Mouse (Mus musculus) stomach, postnatal 0 days (tissue): ENCODE data around the gene Ntn1. TPM values are rescaled to one million over a fixed set of nuclear protein-coding genes. Genes with fewer than 3 reads are reported as not detected.

Experiments used
- ATAC-seq: fragments of 200-750 bp; cut with Nextera tagmentation; 2 replicates; pipeline ENCODE4 v1.8.0; 2017; ENCODE audit not compliant: low FRiP score, low TSS enrichment
- DNase-seq: peaks from one replicate; pipeline ENCODE4 v3.0.0-alpha.2; 2016; ENCODE audit warnings: low spot score
- H3K27ac ChIP-seq: fragments of 300-500 bp; sonication (generic); replicated peaks from 2 replicates; pipeline ENCODE4 v1.5.1; 2014; ENCODE audit warnings: mild to moderate bottlenecking, control low read depth
- H3K27me3 ChIP-seq: fragments of 300-500 bp; sonication (generic); 2 replicates; pipeline ENCODE4 v1.6.1; 2014; ENCODE audit warnings: low read length; ENCODE audit not compliant: control insufficient read depth, insufficient read depth
- H3K36me3 ChIP-seq: fragments of 300-500 bp; sonication (generic); 2 replicates; pipeline ENCODE4 v1.6.1; 2014; ENCODE audit warnings: low read length, mixed read lengths; ENCODE audit not compliant: control insufficient read depth, insufficient read depth
- H3K4me1 ChIP-seq: fragments of 300-500 bp; sonication (generic); replicated peaks from 2 replicates; pipeline ENCODE4 v1.6.1; 2014; ENCODE audit warnings: antibody characterized with exemption; ENCODE audit not compliant: control insufficient read depth, insufficient read depth
- H3K4me2 ChIP-seq: fragments of 300-500 bp; sonication (generic); replicated peaks from 2 replicates; pipeline ENCODE4 v1.6.1; 2014; ENCODE audit warnings: low read depth, mild to moderate bottlenecking, control low read depth, moderate library complexity
- H3K4me3 ChIP-seq: fragments of 300-500 bp; sonication (generic); 2 replicates; pipeline ENCODE4 v1.5.1; 2014; ENCODE audit warnings: low read depth, low read length, control low read depth
- H3K9ac ChIP-seq: fragments of 300-500 bp; sonication (generic); 2 replicates; pipeline ENCODE4 v1.6.1; 2014; ENCODE audit warnings: mild to moderate bottlenecking, low read length, control low read depth, mixed read lengths
- H3K9me3 ChIP-seq: fragments of 300-500 bp; sonication (generic); 2 replicates; pipeline ENCODE4 v1.6.1; 2016; ENCODE audit warnings: low read length; ENCODE audit not compliant: control insufficient read depth
- CTCF ChIP-seq: IDR thresholded peaks from 2 replicates; pipeline ENCODE4 v1.5.1; 2016; ENCODE audit warnings: antibody characterized with exemption, low read depth, mild to moderate bottlenecking, moderate library complexity
- EP300 ChIP-seq: optimal IDR thresholded peaks from 2 replicates; pipeline ENCODE3; 2016; ENCODE audit warnings: antibody characterized with exemption
- WGBS: fragments of 180-500 bp; shearing (Covaris S2); extraction: QIAGEN DNeasy Blood & Tissue Kit; methylation state at CpG from one replicate; pipeline ENCODE4 v1.1.7; 2014; 5-methylcytosine and 5-hydroxymethylcytosine counted together
- polyA plus RNA-seq: library from polyadenylated mRNA; unstranded; fragments of >200 nt; fragmentation: Nextera tagmentation; extraction: Ambion mirVana; gene quantifications from 2 replicates; pipeline ENCODE4 v1.2.1, GENCODE M21; 2015

Gene Ntn1
- polyA plus RNA-seq, 1 experiment from 2014 or later = 7.4 TPM

DNA sequence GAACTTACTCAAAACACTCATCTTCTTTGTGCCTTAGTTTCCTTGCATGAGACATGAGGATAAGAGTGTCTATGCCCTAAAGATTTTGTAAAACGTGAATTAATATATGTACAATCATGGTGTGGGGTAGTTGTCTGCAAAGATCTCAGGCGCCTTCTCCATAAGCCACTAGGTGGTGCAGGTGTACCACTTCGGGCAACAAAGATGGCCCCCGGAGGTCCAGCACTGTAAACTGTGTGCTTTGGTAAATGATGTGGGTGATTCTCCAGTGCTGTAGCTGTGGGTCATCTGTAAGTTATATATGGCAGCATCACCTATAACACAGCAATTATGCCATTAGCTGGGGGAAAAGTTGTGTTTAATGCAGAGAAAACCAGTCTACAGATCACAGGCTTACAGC, 3.6 kb upstream of the Ntn1 start:
- H3K4me1 ChIP-seq = 0 out of 2 replicates have a peak, but pooled peaks cover 3% of the 10 kb centered on the region
- whole genome bisulfite sequencing = 62% methylated on average over 4 of the region's 4 CpGs
- no peak overlapping the region for H3K9ac ChIP-seq
- no peaks in the 10 kb centered on the region for H3K36me3 ChIP-seq
- no peak for TF ChIP-seq EP300
- peak; percentile 58 for TF ChIP-seq CTCF
- H3K27ac ChIP-seq = no peak overlapping the region
- H3K4me2 ChIP-seq = no peak overlapping the region
- H3K9me3 ChIP-seq = no peaks in the 10 kb centered on the region
- H3K27me3 ChIP-seq = no peaks in the 10 kb centered on the region
- DNase-seq = no peak
- ATAC-seq = no peak
- no peak overlapping the region for H3K4me3 ChIP-seq

DNA sequence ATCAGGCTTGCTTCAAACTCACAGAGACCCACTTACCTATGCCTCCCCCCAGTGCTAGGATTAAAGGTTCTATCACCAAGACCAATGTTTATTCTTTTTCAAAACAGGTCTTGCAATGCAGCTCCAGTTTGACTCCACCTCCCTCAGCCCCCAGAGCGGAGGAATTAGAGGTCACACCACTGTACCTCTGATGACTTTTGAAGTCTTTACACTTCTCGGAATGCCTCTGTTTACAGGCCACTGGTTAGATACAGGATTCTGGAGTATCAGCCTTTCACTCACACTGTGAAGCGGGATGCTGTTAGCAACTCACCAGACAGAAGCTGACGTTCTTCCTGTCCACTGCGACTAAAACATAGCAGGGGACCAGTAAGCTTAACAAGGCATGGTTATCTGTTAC, 805 bp upstream of the Ntn1 start:
- Histone ChIP-seq H3K36me3 (no peaks in the 10 kb centered on the region), H3K4me2 (no peak overlapping the region), H3K4me3 (no peak overlapping the region), H3K4me1 (0 out of 2 replicates have a peak, but pooled peaks cover 3% of the 10 kb centered on the region), H3K27ac (no peak overlapping the region), H3K9ac (no peak overlapping the region), H3K27me3 (no peaks in the 10 kb centered on the region), H3K9me3 (no peaks in the 10 kb centered on the region)
- DNase-seq (no peak), ATAC-seq (no peak)
- TF ChIP-seq CTCF (no peak), EP300 (no peak)
- WGBS = 47% methylated on average over 5 of the region's 5 CpGs

DNA sequence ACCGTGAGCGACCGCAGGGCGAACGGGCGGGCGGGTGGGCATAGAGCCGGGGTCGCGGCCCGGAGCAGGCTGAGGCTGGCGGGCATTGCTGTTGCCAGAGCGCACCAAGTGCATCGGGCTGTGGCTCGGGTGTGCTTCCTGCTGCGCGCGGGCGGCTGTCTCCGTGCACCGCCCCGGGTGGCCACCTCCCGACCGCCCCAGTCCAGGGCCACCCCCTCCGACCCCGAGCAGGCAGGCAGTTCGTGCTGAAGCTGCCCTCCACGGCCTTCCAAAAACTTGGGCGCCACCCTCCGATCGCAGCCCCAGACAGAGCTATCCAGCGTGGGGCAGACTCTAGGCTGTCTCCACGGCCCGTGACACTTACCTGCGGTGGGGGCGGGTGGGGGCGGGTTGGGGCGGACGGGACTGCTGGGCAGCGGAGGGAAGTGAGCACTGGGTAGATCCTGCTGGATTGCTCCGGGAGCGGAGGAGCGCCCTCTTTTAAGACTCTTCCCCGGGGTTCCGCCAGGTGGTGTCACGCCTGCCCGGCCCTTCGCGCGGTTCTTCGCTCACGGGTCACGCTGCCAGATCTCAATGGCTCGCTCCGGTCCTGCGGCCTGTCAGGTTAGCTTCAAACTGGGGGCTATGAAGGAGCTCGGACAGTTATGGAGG, 477 bp downstream of the Ntn1 start:
- Histone ChIP-seq H3K4me1 (0 out of 2 replicates have a peak, but pooled peaks cover 3% of the 10 kb centered on the region), H3K9me3 (no peaks in the 10 kb centered on the region), H3K9ac (peak overlapping the region; percentile 57), H3K4me2 (peak overlapping the region; percentile 96), H3K36me3 (no peaks in the 10 kb centered on the region), H3K4me3 (peak overlapping the region; percentile 52), H3K27ac (no peak overlapping the region), H3K27me3 (no peaks in the 10 kb centered on the region)
- DNase-seq (peak; percentile 69), ATAC-seq (peak; percentile 70)
- TF ChIP-seq EP300 (no peak), CTCF (peak; percentile 62)
- 1% methylated on average over 51 of the region's 57 CpGs for WGBS

DNA sequence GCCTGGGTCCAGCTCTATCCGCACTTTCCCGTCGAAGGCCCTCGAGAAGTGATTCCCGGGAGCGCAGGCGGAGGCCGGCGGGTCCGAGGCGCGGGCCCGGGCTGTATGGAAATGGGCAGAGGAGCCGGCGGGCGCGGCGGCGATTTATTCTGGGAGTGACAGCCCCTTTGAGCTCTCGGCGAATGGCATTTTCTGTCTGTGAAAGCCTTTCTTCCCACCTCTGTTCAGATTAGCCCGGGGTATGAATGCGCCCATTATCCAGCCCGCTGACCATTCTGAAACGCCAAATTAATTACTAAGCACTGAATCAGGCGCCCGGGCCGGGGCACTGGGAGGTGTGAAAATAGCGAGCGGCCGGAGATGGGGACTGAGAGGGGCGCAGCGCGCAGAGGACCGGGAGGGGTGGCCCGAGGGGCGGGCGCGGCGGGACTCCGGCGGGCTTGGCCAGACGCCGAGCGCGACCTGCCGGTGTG, 1.0 kb downstream of the Ntn1 start:
- WGBS = 2% methylated on average over 34 of the region's 47 CpGs
- ATAC-seq = 0 out of 2 replicates have a peak, but pooled peaks have one; percentile 6
- Histone ChIP-seq H3K4me3 (peak overlapping the region; percentile 52), H3K9ac (peak overlapping the region; percentile 57), H3K4me1 (0 out of 2 replicates have a peak, but pooled peaks cover 3% of the 10 kb centered on the region), H3K9me3 (no peaks in the 10 kb centered on the region), H3K4me2 (peak overlapping the region; percentile 96), H3K27ac (no peak overlapping the region), H3K36me3 (no peaks in the 10 kb centered on the region), H3K27me3 (no peaks in the 10 kb centered on the region)
- no peak for DNase-seq
- no peak for TF ChIP-seq CTCF
- TF ChIP-seq EP300 = no peak

DNA sequence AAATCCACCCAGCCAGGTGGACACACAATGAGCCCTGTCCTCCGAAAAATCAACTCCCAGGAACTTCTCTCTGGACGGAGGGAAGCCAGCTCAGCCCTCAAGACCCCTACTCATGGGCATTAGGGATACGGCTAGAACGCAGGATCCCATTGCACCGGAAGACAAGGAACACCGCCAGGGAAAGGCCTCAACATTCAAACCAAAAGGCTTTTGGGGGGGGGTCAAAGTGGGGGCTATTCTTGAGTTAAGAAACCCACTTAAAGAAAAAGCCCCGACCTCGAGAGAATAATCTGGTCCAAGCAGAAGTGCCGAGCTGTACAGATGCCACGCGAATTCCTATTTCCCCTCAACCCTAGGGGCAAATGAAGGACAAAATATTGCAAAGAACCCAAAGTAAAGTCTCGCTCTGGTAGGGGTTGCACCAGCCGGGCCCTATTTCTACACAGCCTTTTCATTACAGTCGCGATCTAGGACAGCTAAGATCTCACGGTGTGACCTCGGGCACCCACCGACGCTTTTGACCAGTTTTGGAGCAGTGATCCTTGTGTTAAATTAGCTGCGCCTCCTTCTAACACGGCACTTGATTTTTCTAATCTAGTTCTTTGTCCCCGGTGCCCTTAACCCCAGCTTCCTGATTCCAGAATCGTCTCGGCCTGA, 1.6 kb downstream of the Ntn1 start:
- H3K4me2 ChIP-seq = peak overlapping the region; percentile 96
- peak overlapping the region; percentile 52 for H3K4me3 ChIP-seq
- DNase-seq (no peak), ATAC-seq (no peak)
- H3K4me1 ChIP-seq = 0 out of 2 replicates have a peak, but pooled peaks cover 3% of the 10 kb centered on the region
- TF ChIP-seq CTCF (no peak), EP300 (no peak)
- WGBS = 43% methylated on average over 24 of the region's 24 CpGs
- H3K9me3 ChIP-seq = no peaks in the 10 kb centered on the region
- no peaks in the 10 kb centered on the region for H3K27me3 ChIP-seq
- H3K36me3 ChIP-seq = no peaks in the 10 kb centered on the region
- H3K27ac ChIP-seq = no peak overlapping the region
- H3K9ac ChIP-seq = no peak overlapping the region

DNA sequence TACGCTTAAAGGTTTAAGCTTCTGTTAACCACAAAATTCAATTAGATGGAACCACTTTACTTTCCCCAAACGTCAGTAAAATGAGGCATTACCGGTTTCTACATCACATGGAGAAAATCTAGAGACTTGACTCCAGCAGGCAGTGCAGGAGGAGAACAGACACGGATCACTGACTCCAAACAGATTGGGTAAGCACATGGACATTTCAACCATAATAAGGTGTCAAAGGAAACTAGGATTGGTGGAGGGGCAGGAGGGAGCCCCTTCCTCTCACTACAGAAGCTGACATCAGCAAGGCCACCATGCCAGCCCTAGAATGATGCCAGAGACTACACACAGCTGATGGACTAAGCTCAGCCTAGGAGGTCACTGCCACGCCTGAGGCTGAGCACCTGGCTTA, 5.1 kb downstream of the Ntn1 start:
- ATAC-seq (no peak), DNase-seq (no peak)
- TF ChIP-seq CTCF (no peak), EP300 (no peak)
- 0 out of 2 replicates have a peak, but pooled peaks cover 3% of the 10 kb centered on the region for H3K4me1 ChIP-seq
- H3K4me3 ChIP-seq = no peak overlapping the region
- no peak overlapping the region for H3K4me2 ChIP-seq
- H3K9me3 ChIP-seq = no peaks in the 10 kb centered on the region
- H3K27ac ChIP-seq = no peak overlapping the region
- H3K27me3 ChIP-seq = 0 out of 2 replicates have a peak, but pooled peaks cover 3% of the 10 kb centered on the region
- H3K36me3 ChIP-seq = no peaks in the 10 kb centered on the region
- WGBS = 70% methylated on average over 5 of the region's 5 CpGs
- no peak overlapping the region for H3K9ac ChIP-seq
